Mouse (Mus musculus): ENCODE results near the gene Tns1.

Gene Tns1

GRCm38 (mm10) chr1:74090329-74090728, 33.9 kb downstream of the Tns1 start:
- no peak for DNase-seq

- no peak for DNase-seq
These were observed 35.7 kb downstream of the Tns1 start for GRCm38 (mm10) chr1:74088569-74088968.

DNA sequence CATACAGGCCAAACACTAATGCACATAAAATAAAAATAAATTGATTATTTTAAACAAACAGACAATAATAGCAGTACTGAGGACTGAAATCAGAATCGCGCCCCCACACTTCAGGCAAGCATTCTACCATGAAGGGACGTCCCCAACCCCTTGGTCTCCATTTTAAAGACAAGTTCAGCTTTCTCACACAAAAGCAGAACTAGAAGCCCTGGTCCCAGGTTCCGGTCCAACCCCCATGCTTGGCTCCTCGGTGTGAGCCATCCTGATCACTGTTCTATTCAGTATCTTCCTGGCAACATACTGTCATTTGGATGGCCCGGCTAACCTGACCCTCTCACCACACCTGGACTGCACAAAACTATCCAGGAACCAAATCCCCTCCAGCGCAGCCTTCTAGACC, 38.7 kb downstream of the Tns1 start:
- DNase-seq, result no peak

- no peak for DNase-seq
These were observed 39.5 kb downstream of the Tns1 start for GRCm38 (mm10) chr1:74084752-74085151.

- peak; percentile 72 to 74 for DNase-seq
These were observed 40.1 kb downstream of the Tns1 start for GRCm38 (mm10) chr1:74084065-74084705.

GRCm38 (mm10) chr1:74082841-74083463, 41.3 kb downstream of the Tns1 start:
- DNase-seq, result peak; percentile 69 to 70

GRCm38 (mm10) chr1:74081573-74081989, 42.7 kb downstream of the Tns1 start:
- no peak for DNase-seq

- peak; percentile 86 to 90 for DNase-seq
These were observed 46.9 kb downstream of the Tns1 start for GRCm38 (mm10) chr1:74077353-74077752.

DNA sequence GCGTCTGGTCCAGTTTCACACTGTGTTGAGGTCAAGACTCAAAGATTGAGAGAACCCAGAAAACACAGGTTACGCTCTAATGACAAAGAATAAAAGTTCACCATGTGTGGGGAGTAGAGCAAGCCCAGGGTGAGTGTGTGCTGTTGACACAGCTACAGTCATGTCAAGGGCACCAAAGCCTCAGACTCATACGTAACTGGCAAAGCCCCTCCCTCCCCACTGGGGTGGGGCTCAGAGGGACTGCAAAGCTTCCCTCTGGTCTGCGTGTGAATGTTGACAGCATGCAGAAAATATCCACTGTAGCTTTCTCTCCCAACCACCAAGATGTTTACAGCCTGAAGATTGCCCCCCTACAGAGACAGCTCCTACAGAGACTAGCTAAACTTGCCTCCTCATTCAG, 48.0 kb downstream of the Tns1 start:
- DNase-seq, result peak; percentile 55 to 76

GRCm38 (mm10) chr1:74074693-74075485, 49.4 kb downstream of the Tns1 start:
- peak; percentile 56 to 66 for DNase-seq

DNA sequence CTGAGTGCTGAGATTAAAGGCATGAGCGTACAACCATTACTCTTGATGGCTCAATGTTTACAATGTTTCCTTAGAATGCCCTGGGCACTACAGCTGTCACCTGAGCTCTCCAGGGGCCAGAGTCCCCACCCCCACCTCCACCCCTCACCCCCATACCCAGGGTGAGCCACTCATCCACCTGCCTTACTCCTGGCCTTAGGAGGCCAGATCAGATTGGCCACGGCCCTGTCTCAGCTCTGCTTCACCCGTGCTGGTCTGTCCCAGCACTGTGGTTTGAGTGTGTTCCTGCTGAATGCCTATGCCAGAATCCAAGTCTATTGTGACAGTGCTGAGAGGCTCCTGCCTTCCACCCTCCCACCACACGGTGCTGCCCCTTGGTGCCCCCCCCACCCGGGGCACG, 50.5 kb downstream of the Tns1 start:
- DNase-seq, result no peak

- no peak for DNase-seq
These were observed 53.5 kb downstream of the Tns1 start for GRCm38 (mm10) chr1:74070745-74071144.

GRCm38 (mm10) chr1:74070001-74070551, 54.2 kb downstream of the Tns1 start:
- no peak for DNase-seq

DNA sequence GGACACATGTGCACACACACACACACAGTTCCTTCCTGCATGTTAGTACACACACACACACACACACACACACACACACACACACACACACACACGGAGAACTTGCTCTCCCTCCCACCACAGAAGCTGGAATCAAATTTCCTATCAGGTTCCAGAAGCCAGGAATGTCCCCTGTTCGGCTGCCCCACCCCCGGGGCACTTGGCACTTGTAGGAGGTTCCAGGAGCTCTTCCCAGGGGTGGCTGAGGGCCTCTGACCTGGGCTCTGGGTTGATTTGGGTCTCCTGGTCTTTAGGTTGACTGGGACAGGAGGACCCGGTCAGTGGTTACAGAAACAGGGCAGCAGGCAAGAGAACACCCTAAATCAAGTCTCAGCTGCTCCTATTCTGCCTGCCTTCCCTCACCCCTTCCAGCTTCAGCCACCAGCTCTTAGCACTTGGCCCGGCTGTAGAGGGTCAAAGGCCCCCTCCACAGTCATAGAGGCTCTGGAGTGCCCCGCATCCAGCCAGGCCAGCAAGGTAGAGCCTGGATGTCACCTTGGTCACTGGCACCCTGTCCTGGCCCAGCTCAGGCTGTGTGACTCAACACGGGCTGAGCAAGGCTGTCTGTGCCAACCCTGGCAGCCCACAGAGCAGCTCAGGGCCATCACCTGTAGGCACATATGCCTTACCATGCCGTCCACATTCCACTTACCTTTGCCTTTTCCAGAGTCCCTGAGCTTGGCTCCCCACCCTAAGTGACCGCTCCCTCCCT, 55.0 kb downstream of the Tns1 start:
- DNase-seq, result peak; percentile 71 to 78

GRCm38 (mm10) chr1:74068366-74069084, 55.7 kb downstream of the Tns1 start:
- no peak for DNase-seq

GRCm38 (mm10) chr1:74067866-74068265, 56.4 kb downstream of the Tns1 start:
- DNase-seq, result no peak

DNA sequence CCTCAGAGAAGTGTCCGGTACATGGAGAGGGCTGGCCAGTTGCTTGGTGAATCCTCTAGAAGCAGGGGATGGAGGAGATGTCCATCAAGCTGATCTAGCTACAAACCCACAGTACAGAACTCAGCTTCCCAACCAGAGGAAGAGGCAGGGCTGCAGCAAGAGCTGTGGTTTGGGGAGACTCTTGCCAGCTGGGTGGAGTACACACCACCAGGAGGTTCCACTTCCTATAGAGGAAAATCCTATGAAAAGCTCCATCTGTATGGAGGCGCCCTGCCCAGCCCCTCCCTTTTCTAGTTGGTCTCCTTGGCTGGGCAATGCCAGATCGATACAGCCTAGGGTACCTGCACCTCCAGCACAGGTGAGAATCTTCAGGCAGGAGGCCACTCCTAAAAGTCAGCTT, 57.7 kb downstream of the Tns1 start:
- DNase-seq, result peak in 1 of 2 experiments; percentile 33

DNA sequence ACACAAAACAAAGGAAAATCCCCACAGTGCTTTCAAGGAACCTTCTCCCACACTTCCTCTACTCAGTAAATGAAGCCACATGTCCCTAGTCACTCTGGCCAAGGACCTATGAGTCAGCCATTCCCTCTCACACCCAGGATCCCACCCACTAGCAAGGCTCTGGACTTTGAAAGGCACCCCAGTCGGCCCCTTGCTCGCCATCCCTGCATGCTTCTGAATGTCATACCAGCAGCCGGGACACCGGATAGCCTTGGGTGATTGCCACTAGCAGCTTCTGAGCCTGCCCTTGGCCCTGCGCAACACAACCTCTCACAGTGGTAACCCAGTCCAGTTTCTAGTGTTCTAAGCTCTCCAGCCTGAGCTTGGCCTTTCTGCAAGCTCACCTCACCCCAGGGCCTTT, 58.2 kb downstream of the Tns1 start:
- DNase-seq, result peak in 1 of 2 experiments; percentile 56

GRCm38 (mm10) chr1:74060046-74060445, 64.2 kb downstream of the Tns1 start:
- DNase-seq, result no peak

GRCm38 (mm10) chr1:74059552-74059951, 64.7 kb downstream of the Tns1 start:
- no peak for DNase-seq

- DNase-seq, result no peak
These were observed 65.5 kb downstream of the Tns1 start for GRCm38 (mm10) chr1:74058771-74059170.

GRCm38 (mm10) chr1:74058309-74058708, 65.9 kb downstream of the Tns1 start:
- no peak for DNase-seq

All from lung, adult 18-20 months (tissue).